Mouse (Mus musculus): Measurements from ENCODE around the gene Sh3bgr. TPM values are rescaled to one million over a fixed set of nuclear protein-coding genes. Genes with fewer than 3 reads are reported as not detected.

The Sh3bgr gene
- polyA plus RNA-seq, 1 experiment from 2014 or later, result 1.3 TPM

- Histone ChIP-seq H3K4me2 (no peak overlapping the region), H3K9ac (no peak overlapping the region), H3K27ac (no peak overlapping the region), H3K4me3 (no peak overlapping the region), H3K27me3 (no peaks in the 10 kb centered on the region), H3K36me3 (ENCODE audit: poor library complexity, severe bottlenecking) (no peaks in the 10 kb centered on the region), H3K4me1 (no peaks in the 10 kb centered on the region), H3K9me3 (replicated peaks) (no peaks in the 10 kb centered on the region)
- ATAC-seq, result no peak
- WGBS, result 82% methylated on average over 5 of the region's 5 CpGs
These were observed 21.2 kb downstream of the Sh3bgr start for GRCm38 (mm10) chr16:96221491-96221890.

- WGBS, result 85% methylated on average over 3 of the region's 3 CpGs
These were observed 21.7 kb downstream of the Sh3bgr start for GRCm38 (mm10) chr16:96221959-96222358.

DNA sequence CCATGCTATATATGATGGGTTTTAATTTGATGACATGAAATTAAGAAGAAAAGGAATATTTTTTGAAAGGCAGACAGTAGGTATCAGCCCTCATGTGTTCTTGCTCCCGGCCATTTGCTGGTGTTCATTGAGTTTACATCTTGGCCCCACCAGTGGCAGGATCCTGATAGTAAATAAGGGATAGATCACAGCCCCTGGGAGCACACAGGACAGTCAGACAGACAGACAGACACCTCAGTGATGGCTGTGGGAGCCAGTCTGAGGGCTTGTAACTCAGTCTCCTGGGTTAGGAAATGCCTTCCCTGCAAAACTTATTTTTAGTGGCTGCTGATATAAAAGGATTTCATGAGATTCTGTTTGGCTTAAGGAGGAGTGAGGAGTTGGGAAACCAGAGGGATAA is 22.2 kb downstream of the Sh3bgr start:
- Histone ChIP-seq H3K36me3 (ENCODE audit: poor library complexity, severe bottlenecking) (no peaks in the 10 kb centered on the region), H3K27me3 (no peaks in the 10 kb centered on the region), H3K4me1 (no peaks in the 10 kb centered on the region), H3K4me2 (no peak overlapping the region), H3K9me3 (replicated peaks) (no peaks in the 10 kb centered on the region), H3K4me3 (no peak overlapping the region), H3K9ac (no peak overlapping the region), H3K27ac (no peak overlapping the region)
- no peak for ATAC-seq
- WGBS, result 82% methylated on average over 1 of the region's 1 CpGs

More at GRCm38 (mm10) chr16:96221959-96222358, 21.7 kb downstream of the Sh3bgr start:
- ATAC-seq, result no peak
- H3K27ac ChIP-seq, result no peak overlapping the region
- H3K27me3 ChIP-seq, result no peaks in the 10 kb centered on the region
- H3K9ac ChIP-seq, result no peak overlapping the region
- no peaks in the 10 kb centered on the region for H3K36me3 ChIP-seq (ENCODE audit: poor library complexity, severe bottlenecking)
- H3K4me1 ChIP-seq, result no peaks in the 10 kb centered on the region
- no peak overlapping the region for H3K4me3 ChIP-seq
- no peak overlapping the region for H3K4me2 ChIP-seq
- no peaks in the 10 kb centered on the region for H3K9me3 ChIP-seq (replicated peaks)

- H3K4me1 ChIP-seq, result no peaks in the 10 kb centered on the region
- H3K9ac ChIP-seq, result no peak overlapping the region
- no peaks in the 10 kb centered on the region for H3K36me3 ChIP-seq (ENCODE audit: poor library complexity, severe bottlenecking)
- H3K9me3 ChIP-seq (replicated peaks), result no peaks in the 10 kb centered on the region
- no peak overlapping the region for H3K27ac ChIP-seq
- H3K4me3 ChIP-seq, result no peak overlapping the region
- H3K4me2 ChIP-seq, result no peak overlapping the region
- 76% methylated on average over 13 of the region's 13 CpGs for WGBS
- H3K27me3 ChIP-seq, result no peaks in the 10 kb centered on the region
- ATAC-seq, result no peak
These were observed 28.2 kb downstream of the Sh3bgr start for GRCm38 (mm10) chr16:96228438-96228837.

- ATAC-seq, result no peak
- 61% methylated on average over 8 of the region's 8 CpGs for WGBS
These were observed 28.9 kb downstream of the Sh3bgr start for GRCm38 (mm10) chr16:96229044-96229555.

GRCm38 (mm10) chr16:96230411-96230810 is 30.2 kb downstream of the Sh3bgr start:
- Histone ChIP-seq H3K4me3 (no peak overlapping the region), H3K36me3 (ENCODE audit: poor library complexity, severe bottlenecking) (no peaks in the 10 kb centered on the region), H3K9ac (no peak overlapping the region), H3K4me2 (no peak overlapping the region), H3K4me1 (peaks cover 1% of the 10 kb centered on the region), H3K27me3 (no peaks in the 10 kb centered on the region), H3K27ac (no peak overlapping the region), H3K9me3 (replicated peaks) (no peaks in the 10 kb centered on the region)
- peak; percentile 81; the same call in 1 of the 2 replicates for ATAC-seq
- WGBS, result 28% methylated on average over 11 of the region's 11 CpGs

More at GRCm38 (mm10) chr16:96229044-96229555, 28.9 kb downstream of the Sh3bgr start:
- no peak overlapping the region for H3K9ac ChIP-seq
- H3K4me3 ChIP-seq, result no peak overlapping the region
- H3K4me2 ChIP-seq, result no peak overlapping the region
- H3K9me3 ChIP-seq (replicated peaks), result no peaks in the 10 kb centered on the region
- H3K27ac ChIP-seq, result no peak overlapping the region
- H3K4me1 ChIP-seq, result no peaks in the 10 kb centered on the region
- no peaks in the 10 kb centered on the region for H3K27me3 ChIP-seq
- H3K36me3 ChIP-seq (ENCODE audit: poor library complexity, severe bottlenecking), result no peaks in the 10 kb centered on the region

GRCm38 (mm10) chr16:96231251-96231650 is 31.0 kb downstream of the Sh3bgr start:
- no peak overlapping the region for H3K27ac ChIP-seq
- H3K4me2 ChIP-seq, result no peak overlapping the region
- ATAC-seq, result no peak
- no peaks in the 10 kb centered on the region for H3K36me3 ChIP-seq (ENCODE audit: poor library complexity, severe bottlenecking)
- peaks cover 6% of the 10 kb centered on the region for H3K4me1 ChIP-seq
- H3K4me3 ChIP-seq, result no peak overlapping the region
- no peaks in the 10 kb centered on the region for H3K27me3 ChIP-seq
- WGBS, result 91% methylated on average over 4 of the region's 4 CpGs
- H3K9ac ChIP-seq, result no peak overlapping the region
- H3K9me3 ChIP-seq (replicated peaks), result no peaks in the 10 kb centered on the region

- Histone ChIP-seq H3K36me3 (ENCODE audit: poor library complexity, severe bottlenecking) (no peaks in the 10 kb centered on the region), H3K9me3 (replicated peaks) (no peaks in the 10 kb centered on the region), H3K27me3 (no peaks in the 10 kb centered on the region), H3K9ac (no peak overlapping the region), H3K4me2 (no peak overlapping the region), H3K27ac (no peak overlapping the region), H3K4me1 (peaks cover 6% of the 10 kb centered on the region), H3K4me3 (no peak overlapping the region)
- 90% methylated on average over 8 of the region's 8 CpGs for WGBS
- ATAC-seq, result no peak
These were observed 31.7 kb downstream of the Sh3bgr start for GRCm38 (mm10) chr16:96231974-96232373.

DNA sequence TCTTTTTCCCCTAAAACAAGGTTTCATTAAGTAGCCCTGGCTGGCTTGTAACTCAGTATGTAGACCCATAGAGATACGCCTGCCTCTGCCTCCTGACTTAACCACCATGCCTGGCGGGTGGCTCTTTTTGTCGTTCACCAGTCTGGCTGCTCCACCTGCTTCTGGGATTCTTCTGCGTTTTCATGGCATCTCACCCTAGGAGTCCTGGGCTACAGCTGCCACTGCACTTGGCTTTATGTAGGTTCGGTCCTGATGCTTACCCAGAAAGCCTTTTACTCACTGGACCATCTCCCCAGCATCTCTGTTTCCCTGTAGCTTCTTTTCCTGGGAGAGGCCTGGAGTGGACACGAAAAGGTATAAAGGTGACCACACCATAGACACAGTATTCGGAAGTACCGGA is 33.7 kb downstream of the Sh3bgr start:
- no peaks in the 10 kb centered on the region for H3K9me3 ChIP-seq (replicated peaks)
- whole genome bisulfite sequencing, result 91% methylated on average over 8 of the region's 8 CpGs

GRCm38 (mm10) chr16:96235366-96235970 is 35.2 kb downstream of the Sh3bgr start, which contains the start of gene B3galt5:
B3galt5 (plus strand) TSS chr16:96235801.
- Histone ChIP-seq H3K9me3 (replicated peaks) (no peaks in the 10 kb centered on the region), H3K4me3 (no peak within 1 kb of the TSS), H3K4me1 (peaks cover 6% of the 10 kb centered on the region), H3K27me3 (no peaks in the 10 kb centered on the region), H3K9ac (no peak within 1 kb of the TSS), H3K36me3 (ENCODE audit: poor library complexity, severe bottlenecking) (no peaks in the 10 kb centered on the region), H3K4me2 (peak within 1 kb of the TSS; percentile 35), H3K27ac (no peak within 1 kb of the TSS)
- 52% methylated on average over 17 of the region's 17 CpGs for WGBS
- no peak for ATAC-seq

More for the DNA sequence above, 33.7 kb downstream of the Sh3bgr start:
- H3K4me1 ChIP-seq, result peaks cover 6% of the 10 kb centered on the region
- no peak for ATAC-seq
- H3K4me2 ChIP-seq, result no peak overlapping the region
- no peak overlapping the region for H3K9ac ChIP-seq
- H3K36me3 ChIP-seq (ENCODE audit: poor library complexity, severe bottlenecking), result no peaks in the 10 kb centered on the region
- H3K27me3 ChIP-seq, result no peaks in the 10 kb centered on the region
- H3K4me3 ChIP-seq, result no peak overlapping the region
- no peak overlapping the region for H3K27ac ChIP-seq

DNA sequence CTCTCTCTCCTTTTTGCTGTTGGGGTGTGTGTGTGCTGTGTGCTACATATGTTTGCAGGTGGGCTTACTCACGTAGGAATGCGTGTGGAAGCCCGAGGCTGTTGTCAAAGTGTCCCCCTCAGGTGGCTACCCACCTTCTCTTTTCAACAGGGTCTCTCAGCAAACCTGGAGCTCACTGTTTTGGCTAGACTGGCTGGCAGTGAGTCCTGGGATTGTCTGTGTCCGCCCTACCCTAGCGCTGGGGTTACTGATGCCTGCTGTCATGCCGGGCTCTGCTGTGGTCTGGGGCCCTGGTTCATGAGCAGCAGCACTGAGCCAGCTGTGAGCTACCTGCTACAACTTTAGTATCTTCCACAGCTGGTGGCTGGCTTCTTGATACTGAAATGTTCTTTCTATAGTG is 44.2 kb downstream of the Sh3bgr start:
- Histone ChIP-seq H3K4me2 (no peak overlapping the region), H3K4me1 (no peaks in the 10 kb centered on the region), H3K9me3 (replicated peaks) (no peaks in the 10 kb centered on the region), H3K4me3 (no peak overlapping the region), H3K36me3 (ENCODE audit: poor library complexity, severe bottlenecking) (no peaks in the 10 kb centered on the region), H3K27ac (no peak overlapping the region), H3K27me3 (no peaks in the 10 kb centered on the region), H3K9ac (no peak overlapping the region)
- no peak for ATAC-seq
- WGBS, result 79% methylated on average over 6 of the region's 6 CpGs

- 72% methylated on average over 7 of the region's 7 CpGs for WGBS
- Histone ChIP-seq H3K9ac (no peak overlapping the region), H3K4me3 (no peak overlapping the region), H3K4me1 (peaks cover 3% of the 10 kb centered on the region; the same call in 1 of the 2 replicates), H3K27me3 (no peaks in the 10 kb centered on the region), H3K27ac (no peak overlapping the region), H3K36me3 (ENCODE audit: poor library complexity, severe bottlenecking) (no peaks in the 10 kb centered on the region), H3K4me2 (no peak overlapping the region), H3K9me3 (replicated peaks) (no peaks in the 10 kb centered on the region)
- ATAC-seq, result peak; percentile 94
These were observed 49.4 kb downstream of the Sh3bgr start for GRCm38 (mm10) chr16:96249635-96250034.

DNA sequence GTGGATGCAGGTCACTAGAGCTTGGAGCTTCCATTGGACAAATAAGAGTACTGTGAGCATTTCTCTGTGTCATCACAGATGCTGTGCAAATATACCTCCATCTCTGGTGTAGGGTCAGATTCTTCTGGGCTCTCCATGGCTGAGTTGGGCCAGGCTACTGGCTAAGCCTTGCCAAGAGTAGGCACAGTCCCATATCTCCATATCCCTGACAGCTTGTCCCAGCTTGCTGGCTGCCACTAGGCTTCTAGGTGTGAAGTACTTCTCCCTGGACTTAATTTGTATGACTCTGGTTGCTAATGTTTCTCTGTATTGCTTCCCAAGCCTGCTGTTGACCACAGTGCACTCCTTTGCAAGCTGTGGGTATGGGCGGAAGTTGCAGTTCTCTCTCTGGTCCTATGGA is 51.9 kb downstream of the Sh3bgr start:
- 93% methylated on average over 1 of the region's 1 CpGs for WGBS
- Histone ChIP-seq H3K36me3 (ENCODE audit: poor library complexity, severe bottlenecking) (no peaks in the 10 kb centered on the region), H3K4me2 (no peak overlapping the region), H3K4me3 (no peak overlapping the region), H3K9me3 (replicated peaks) (no peaks in the 10 kb centered on the region), H3K4me1 (peaks cover 3% of the 10 kb centered on the region; the same call in 1 of the 2 replicates), H3K9ac (no peak overlapping the region), H3K27ac (no peak overlapping the region), H3K27me3 (no peaks in the 10 kb centered on the region)
- ATAC-seq, result no peak
